Mouse (Mus musculus) megakaryocyte, adult 5-6 weeks (primary cell): Measurements from ENCODE around the gene Tprn. TPM values are rescaled to one million over a fixed set of nuclear protein-coding genes. Genes with fewer than 3 reads are reported as not detected.
A peak's percentile ranks its signal among the peaks of the same experiment; 100 is the strongest.
"Not testable (repeated sequence)": the region's sequence is repeated elsewhere in the genome, so short reads cannot be mapped to it uniquely, and the experiment has no call there.

Source experiments
- ATAC-seq: 2 replicates; pipeline ENCODE4 v1.8.0; 2016; ENCODE audit warnings: mild to moderate bottlenecking, inconsistent platforms; ENCODE audit not compliant: poor library complexity, severe bottlenecking
- total RNA-seq, 2 experiments: library from RNA; stranded (forward) in 1 of 2; stranded (reverse) in 1 of 2; fragments of 153-499, 151-499 nt in 1 of 2; fragments of 221-1000, 200-1000 nt in 1 of 2; gene quantifications; 2 replicates each; pipeline versions ENCODE4 v1.2.3 to v1.2.4; 2015 to 2017

The Tprn gene
- total RNA-seq, 2 experiments from 2014 or later: 5.2 to 10.5 TPM

DNA sequence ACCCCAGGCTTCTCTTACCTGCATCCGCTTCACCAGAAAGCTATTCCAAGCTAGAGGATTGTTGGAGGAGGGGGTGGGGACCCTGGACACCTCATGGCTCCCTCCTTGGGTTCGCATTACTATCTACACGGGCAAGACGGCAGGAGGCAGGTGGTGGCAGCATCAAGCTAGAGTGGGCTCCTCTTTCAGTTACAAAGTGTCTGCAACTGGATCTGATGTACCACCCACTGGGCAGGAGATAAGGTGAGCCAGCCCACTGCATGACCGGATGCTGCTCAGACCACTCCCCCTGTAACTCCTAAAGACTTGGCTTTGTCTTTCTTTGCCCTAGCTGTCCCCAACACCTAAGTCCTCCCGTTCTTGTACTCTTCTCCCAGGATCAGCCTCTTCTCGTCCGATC lies 25.8 kb upstream of the Tprn start, which contains the start of gene Rnf224:
Gene Rnf224 (minus strand): TSS at position 174 of the 400 bp plus-strand sequence.
- no peak for ATAC-seq

- ATAC-seq: no peak
These were observed 24.9 kb upstream of the Tprn start for GRCm38 (mm10) chr2:25237522-25237921.

DNA sequence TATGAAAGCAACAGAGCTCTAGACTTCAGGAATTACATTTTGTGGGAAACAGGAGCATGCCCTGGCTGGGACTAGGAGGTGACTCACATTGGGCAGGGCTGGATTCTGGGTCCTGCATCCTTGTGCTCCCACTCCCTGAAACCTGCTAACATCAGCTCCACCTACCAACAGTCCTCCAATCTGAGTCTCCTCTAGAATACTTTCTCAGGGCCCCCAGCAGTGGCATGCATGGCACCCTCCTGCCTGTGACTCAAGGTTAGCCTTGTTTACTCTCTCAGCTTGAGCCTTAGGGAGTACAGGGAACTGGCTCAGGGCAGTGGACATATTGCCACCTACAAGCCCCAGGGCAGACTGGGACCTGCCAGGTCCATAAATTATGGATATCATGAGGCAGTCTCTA lies 24.3 kb upstream of the Tprn start:
- no peak for ATAC-seq

DNA sequence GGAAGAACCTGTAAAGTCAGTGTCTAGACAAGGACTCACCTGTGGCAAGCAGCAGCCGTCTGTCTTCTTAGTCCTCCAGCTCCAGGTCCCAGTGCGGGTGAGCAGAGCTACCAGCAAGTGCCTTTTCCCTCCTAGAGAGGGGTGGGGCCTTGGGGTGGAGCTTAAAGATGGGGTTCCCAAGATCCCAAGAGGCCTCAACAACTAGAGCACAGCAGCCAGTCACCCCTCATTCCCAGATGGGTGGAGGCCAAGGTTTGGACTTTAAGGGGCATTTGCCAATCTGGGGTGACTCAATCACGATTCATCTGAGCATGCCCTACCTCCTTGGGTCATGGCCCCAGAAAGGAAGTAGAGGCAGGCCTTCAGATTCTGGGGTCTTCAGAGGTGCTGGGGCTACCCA lies 22.7 kb upstream of the Tprn start:
- no peak for ATAC-seq

DNA sequence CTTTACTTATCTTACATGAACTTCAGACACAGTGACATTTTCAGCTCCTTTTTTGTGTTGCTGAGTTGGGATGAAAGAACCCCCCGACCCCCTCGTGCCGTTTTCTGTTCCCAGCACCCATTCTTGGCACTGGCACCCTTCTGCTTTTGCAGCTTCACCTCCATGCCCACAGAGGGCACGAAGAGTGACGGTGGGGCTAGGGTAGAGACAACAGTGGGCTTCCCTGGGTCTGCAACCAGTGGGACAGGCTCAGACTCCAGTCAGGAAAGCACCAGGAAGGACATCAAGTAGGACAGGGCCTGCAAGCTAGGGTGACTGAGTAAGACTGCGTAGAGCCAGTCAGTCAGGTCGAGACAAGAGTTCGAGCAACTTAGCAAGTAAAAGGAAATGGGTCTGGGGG lies 22.1 kb upstream of the Tprn start:
- no peak for ATAC-seq

- peak; percentile 51 for ATAC-seq
These were observed 21.5 kb upstream of the Tprn start for GRCm38 (mm10) chr2:25240723-25241437.

- ATAC-seq: no peak
These were observed 21.0 kb upstream of the Tprn start for GRCm38 (mm10) chr2:25241438-25241775.

DNA sequence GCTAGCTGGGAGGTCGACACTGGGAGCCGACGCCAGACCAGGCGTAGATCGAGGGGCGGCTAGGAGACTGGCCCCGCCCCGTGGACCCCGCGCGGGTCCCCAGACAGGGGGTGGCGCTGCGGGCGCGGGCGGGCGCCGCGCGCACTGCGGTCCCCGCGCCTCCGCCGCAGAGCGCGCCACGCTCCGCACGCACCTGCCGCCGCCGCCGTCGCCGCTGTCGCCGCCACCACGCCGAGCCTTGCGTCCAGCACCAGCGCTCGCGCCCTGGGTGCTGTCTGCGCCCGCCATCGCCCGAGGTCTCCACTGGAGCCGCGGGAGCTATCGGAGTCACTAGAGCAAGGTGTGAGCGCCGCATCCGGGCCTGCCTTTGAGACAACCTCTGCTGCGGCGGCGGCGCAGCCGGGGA lies 20.3 kb upstream of the Tprn start, which contains the start of the genes Rnf208 and Cysrt1:
Gene Rnf208 (plus strand): TSS at position 155 of the 406 bp plus-strand sequence.
Gene Cysrt1 (minus strand): TSS at position 352 of the 406 bp plus-strand sequence.
- ATAC-seq: no peak

- ATAC-seq: no peak
These were observed 19.1 kb upstream of the Tprn start for GRCm38 (mm10) chr2:25243342-25243741.

GRCm38 (mm10) chr2:25244144-25244543 lies 18.3 kb upstream of the Tprn start:
- no peak for ATAC-seq

DNA sequence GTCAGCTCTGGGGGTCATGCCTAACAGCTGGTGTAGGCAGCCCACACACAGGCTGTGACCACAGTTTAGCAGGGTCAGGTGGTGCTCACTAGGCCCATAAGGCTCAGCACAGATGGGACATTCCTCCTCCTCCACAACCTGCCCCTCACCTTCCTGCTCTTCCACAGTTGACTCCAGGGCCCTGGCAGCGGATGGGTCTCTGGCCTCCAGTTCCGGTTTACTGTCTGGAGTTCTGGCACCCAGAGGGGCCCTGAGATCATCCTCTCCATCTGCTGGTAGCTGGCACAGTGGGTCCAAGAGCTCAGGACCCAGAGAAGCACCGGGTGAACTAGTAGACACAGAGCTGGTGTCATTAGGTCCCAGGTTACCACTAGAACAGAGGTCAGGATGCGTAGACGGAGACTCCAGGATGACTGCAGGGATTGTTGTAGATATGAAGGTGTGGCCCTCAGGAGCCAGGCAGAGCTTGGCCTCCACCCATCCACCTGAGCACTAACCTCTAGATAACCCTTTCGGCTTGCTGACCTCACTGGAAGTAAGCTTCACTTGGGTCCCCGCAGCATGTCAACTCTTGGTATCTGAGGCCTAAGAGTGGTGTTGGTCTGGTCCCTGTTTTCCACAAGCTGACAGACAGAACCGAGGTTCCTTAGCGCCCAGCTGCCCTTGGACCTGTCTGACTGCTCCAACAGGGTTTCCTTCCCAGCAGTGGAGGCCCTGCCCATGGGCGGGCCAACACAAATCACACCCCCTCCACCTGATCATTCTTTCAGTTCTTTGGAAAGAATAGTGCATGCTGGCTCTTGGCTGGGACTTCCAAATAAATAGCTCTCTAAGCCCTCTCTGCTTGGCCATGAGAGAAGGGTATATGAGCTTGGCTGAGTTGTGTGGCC lies 16.0 kb upstream of the Tprn start, which contains the start of gene AL732309.1:
Gene AL732309.1 (minus strand): TSS at position 681 of the 890 bp plus-strand sequence.
- no peak for ATAC-seq

DNA sequence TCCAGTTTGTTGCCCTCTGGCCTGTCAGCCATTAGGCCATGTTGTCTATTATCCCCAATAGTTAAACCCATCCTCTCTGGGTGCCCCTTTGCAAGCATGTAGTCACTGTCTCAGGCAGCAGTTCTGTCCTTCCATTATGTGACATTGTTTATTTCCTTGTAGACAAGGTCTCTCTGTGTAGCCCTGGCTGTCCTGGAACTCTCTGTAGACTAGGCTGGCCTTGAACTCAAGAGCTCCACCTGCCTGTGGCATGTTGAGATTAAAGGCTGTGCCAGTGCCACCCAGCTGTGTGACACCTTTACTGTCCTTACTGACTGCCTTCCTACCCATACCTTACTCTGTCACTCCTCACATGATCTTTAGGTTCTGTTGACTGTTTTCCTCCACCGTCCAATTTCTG lies 10.1 kb upstream of the Tprn start:
- ATAC-seq: no peak

DNA sequence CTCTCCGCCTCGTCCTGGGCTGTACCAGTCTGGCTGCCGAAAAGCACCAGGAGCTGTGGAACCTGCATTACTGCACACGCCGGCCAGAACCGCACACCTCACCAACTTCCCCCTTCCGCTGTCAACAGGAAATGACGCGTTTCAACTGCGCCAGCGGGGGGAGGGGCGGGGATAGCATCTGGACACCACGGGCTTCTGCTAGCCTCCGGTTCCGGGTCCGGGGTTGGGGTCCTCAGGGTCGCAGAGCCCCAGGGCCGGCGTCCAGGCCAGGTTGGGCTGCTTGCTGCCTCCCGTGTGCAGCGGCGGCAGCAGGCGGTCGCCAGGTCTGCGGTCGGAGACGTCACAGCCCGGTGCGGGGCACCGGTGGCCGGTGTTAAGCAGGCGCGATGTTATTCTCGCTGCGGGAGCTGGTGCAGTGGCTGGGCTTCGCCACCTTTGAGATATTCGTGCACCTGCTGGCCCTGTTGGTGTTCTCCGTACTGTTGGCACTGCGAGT lies 7.1 kb upstream of the Tprn start, which contains the start of gene Tmem203:
Gene Tmem203 (plus strand): TSS at position 156 of the 496 bp plus-strand sequence.
- peak; percentile 97 for ATAC-seq

GRCm38 (mm10) chr2:25256443-25257109 lies 5.8 kb upstream of the Tprn start:
- not testable (repeated sequence) for ATAC-seq

DNA sequence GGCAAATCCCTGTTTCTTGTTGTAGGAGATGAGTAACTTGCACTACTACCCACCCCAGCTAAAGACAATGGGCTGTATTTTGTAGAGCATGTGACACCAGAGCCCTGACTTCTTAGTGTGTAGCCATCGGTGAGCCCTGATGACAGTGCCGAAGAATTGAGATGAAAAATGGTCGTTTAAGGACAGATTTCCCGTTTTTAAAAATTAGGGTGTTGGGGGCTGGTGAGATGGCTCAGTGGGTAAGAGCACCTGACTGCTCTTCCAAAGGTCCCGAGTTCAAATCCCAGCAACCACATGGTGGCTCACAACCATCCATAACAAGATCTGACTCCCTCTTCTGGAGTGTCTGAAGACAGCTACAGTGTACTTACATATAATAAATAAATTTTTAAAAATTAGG lies 5.2 kb upstream of the Tprn start:
- ATAC-seq: not testable (repeated sequence)

DNA sequence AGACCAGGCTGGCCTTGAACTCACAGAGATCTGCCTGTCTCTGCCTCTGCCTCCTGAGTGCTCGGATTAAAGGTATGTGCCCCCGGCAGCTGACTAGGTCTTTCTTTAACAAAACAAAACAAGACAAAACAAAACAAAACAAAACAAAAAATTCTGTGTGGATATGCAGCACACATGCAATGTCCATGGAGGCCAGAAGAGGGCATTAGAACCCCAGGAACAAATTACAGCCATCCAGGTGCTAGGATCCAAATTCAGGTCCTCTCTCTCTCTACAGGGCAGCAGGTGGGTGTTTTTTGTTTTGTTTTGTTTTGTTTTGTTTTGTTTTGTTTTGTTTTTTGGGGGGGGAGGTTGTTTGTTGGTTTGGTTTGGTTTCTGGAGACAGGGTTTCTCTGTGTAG lies 3.5 kb upstream of the Tprn start:
- ATAC-seq: no peak

GRCm38 (mm10) chr2:25261870-25262269 lies 548 bp upstream of the Tprn start:
- no peak for ATAC-seq

- peak; percentile 14; the same call in 1 of the 2 replicates for ATAC-seq
These were observed 591 bp downstream of the Tprn start for GRCm38 (mm10) chr2:25262795-25263622.

GRCm38 (mm10) chr2:25263623-25264285 lies 1.3 kb downstream of the Tprn start:
- no peak for ATAC-seq
